Mouse (Mus musculus) MEL (cell line): ENCODE measurements at regions not wholly inside any gene's neighbourhood (a gene's known extent, or its start where the extent isn't known, plus 50 kb on each side); places are given as distances from the start of the nearest gene placed in this dataset.
"Not testable (repeated sequence)": the region's sequence is repeated elsewhere in the genome, so short reads cannot be mapped to it uniquely, and the experiment has no call there.

Experiments
- DNase-seq: peaks from one replicate; pipeline ENCODE4 v3.0.0; 2011; ENCODE audit warnings: low read depth, low spot score
- H3K27ac ChIP-seq: 2 replicates; pipeline ENCODE4 v1.5.1; 2012; ENCODE audit warnings: low read depth, mild to moderate bottlenecking, control low read depth, low read length, moderate library complexity; ENCODE audit not compliant: control insufficient read depth
- H3K27me3 ChIP-seq, 2 experiments: fragments of 150-350 bp in 1 of 2; sonication (generic) in 1 of 2; 2 replicates each; pipeline ENCODE4 v1.6.1; 2012; ENCODE audit warnings: low read length in 2 of 2, mild to moderate bottlenecking in 2 of 2, improper control_type of control experiment in 1 of 2, moderate library complexity in 1 of 2; ENCODE audit not compliant: insufficient read depth in 2 of 2, control insufficient read depth in 1 of 2
- H3K36me3 ChIP-seq, 2 experiments: 2 replicates each; pipeline ENCODE4 v1.6.1; 2012 to 2014; ENCODE audit warnings: low read length in 2 of 2, improper control_type of control experiment in 1 of 2, inconsistent platforms in 1 of 2, mild to moderate bottlenecking in 1 of 2; ENCODE audit not compliant: insufficient read depth in 2 of 2, control insufficient read depth in 1 of 2
- H3K4me1 ChIP-seq, 2 experiments: fragments of 150-350 bp in 1 of 2; sonication (generic) in 1 of 2; 2 replicates each; pipeline ENCODE4 v1.6.1; 2012; ENCODE audit warnings: low read length in 2 of 2, improper control_type of control experiment in 1 of 2, mild to moderate bottlenecking in 1 of 2; ENCODE audit not compliant: insufficient read depth in 2 of 2, control insufficient read depth in 1 of 2
- H3K4me3 ChIP-seq, 2 experiments: fragments of 150-350 bp in 1 of 2; sonication (generic) in 1 of 2; 2 replicates each; pipeline ENCODE4 v1.5.1; 2012; ENCODE audit warnings: low read depth in 2 of 2, low read length in 2 of 2, mild to moderate bottlenecking in 2 of 2, moderate library complexity in 2 of 2, control low read depth in 1 of 2, improper control_type of control experiment in 1 of 2; ENCODE audit not compliant: control insufficient read depth in 1 of 2, insufficient read depth in 1 of 2
- H3K79me2 ChIP-seq: 2 replicates; pipeline ENCODE4 v1.6.1; 2012; ENCODE audit warnings: mild to moderate bottlenecking, low read length, moderate library complexity; ENCODE audit not compliant: control insufficient read depth, poor library complexity, insufficient read depth
- H3K9ac ChIP-seq: 2 replicates; pipeline ENCODE4 v1.6.1; 2012; ENCODE audit warnings: low read depth, mild to moderate bottlenecking, control low read depth, low read length, moderate library complexity; ENCODE audit not compliant: control insufficient read depth, poor library complexity, severe bottlenecking
- H3K9me3 ChIP-seq: fragments of 150-350 bp; sonication (generic); replicated peaks from 2 replicates; pipeline ENCODE4 v1.6.1; 2012; ENCODE audit warnings: mild to moderate bottlenecking, low read length, improper control_type of control experiment, moderate library complexity; ENCODE audit not compliant: insufficient read depth
- CTCF ChIP-seq, 3 experiments: IDR thresholded peaks in 2 of 3; conservative IDR thresholded peaks in 1 of 3; 2 replicates each; pipeline ENCODE4 v1.5.1; 2011 to 2012; ENCODE audit warnings: low read length in 3 of 3, low read depth in 2 of 3, mild to moderate bottlenecking in 2 of 3, improper control_type of control experiment in 1 of 3, inconsistent platforms in 1 of 3, mixed read lengths in 1 of 3, moderate library complexity in 1 of 3; ENCODE audit not compliant: control insufficient read depth in 1 of 3, insufficient read depth in 1 of 3, poor library complexity in 1 of 3, severe bottlenecking in 1 of 3
- KAT2A ChIP-seq: conservative IDR thresholded peaks from 2 replicates; pipeline ENCODE4 v1.6.1; 2012; ENCODE audit warnings: low read depth, low read length, improper control_type of control experiment, inconsistent platforms
- MAFK ChIP-seq: IDR thresholded peaks from 2 replicates; pipeline ENCODE4 v1.6.1; 2011; ENCODE audit warnings: low read depth, mild to moderate bottlenecking, low read length, improper control_type of control experiment, borderline replicate concordance
- MAZ ChIP-seq: IDR thresholded peaks from 2 replicates; pipeline ENCODE4 v1.6.1; 2012; ENCODE audit warnings: low read depth, mild to moderate bottlenecking, inconsistent platforms, low read length, improper control_type of control experiment
- MYB ChIP-seq: IDR thresholded peaks from 2 replicates; pipeline ENCODE4 v1.6.1; 2011; ENCODE audit warnings: mild to moderate bottlenecking, low read depth, low read length, improper control_type of control experiment
- MYC ChIP-seq: IDR thresholded peaks from 2 replicates; pipeline ENCODE4 v1.6.1; 2011; ENCODE audit warnings: low read depth, mild to moderate bottlenecking, low read length, improper control_type of control experiment, moderate library complexity
- NRF1 ChIP-seq: IDR thresholded peaks from 2 replicates; pipeline ENCODE4 v1.6.1; 2014; ENCODE audit warnings: low read depth, mild to moderate bottlenecking, inconsistent platforms, low read length, improper control_type of control experiment, moderate library complexity; ENCODE audit not compliant: poor library complexity, insufficient read depth, severe bottlenecking
- RAD21 ChIP-seq: IDR thresholded peaks from 2 replicates; pipeline ENCODE4 v1.6.1; 2011; ENCODE audit warnings: mild to moderate bottlenecking, low read depth, low read length, improper control_type of control experiment
- SMC3 ChIP-seq: IDR thresholded peaks from 2 replicates; pipeline ENCODE4 v1.6.1; 2011; ENCODE audit warnings: low read depth, low read length, improper control_type of control experiment
- TAL1 ChIP-seq: IDR thresholded peaks from 2 replicates; pipeline ENCODE4 v1.6.1; 2012; ENCODE audit warnings: mild to moderate bottlenecking, inconsistent platforms, low read length, moderate library complexity, mixed read lengths
- USF1 ChIP-seq: IDR thresholded peaks from 2 replicates; pipeline ENCODE4 v1.6.1; 2014; ENCODE audit warnings: low read depth, mild to moderate bottlenecking, inconsistent platforms, low read length, improper control_type of control experiment, moderate library complexity
- ZMIZ1 ChIP-seq: IDR thresholded peaks from 2 replicates; pipeline ENCODE4 v1.6.1; 2012; ENCODE audit warnings: low read depth, mild to moderate bottlenecking, inconsistent platforms, low read length, improper control_type of control experiment, moderate library complexity

DNA sequence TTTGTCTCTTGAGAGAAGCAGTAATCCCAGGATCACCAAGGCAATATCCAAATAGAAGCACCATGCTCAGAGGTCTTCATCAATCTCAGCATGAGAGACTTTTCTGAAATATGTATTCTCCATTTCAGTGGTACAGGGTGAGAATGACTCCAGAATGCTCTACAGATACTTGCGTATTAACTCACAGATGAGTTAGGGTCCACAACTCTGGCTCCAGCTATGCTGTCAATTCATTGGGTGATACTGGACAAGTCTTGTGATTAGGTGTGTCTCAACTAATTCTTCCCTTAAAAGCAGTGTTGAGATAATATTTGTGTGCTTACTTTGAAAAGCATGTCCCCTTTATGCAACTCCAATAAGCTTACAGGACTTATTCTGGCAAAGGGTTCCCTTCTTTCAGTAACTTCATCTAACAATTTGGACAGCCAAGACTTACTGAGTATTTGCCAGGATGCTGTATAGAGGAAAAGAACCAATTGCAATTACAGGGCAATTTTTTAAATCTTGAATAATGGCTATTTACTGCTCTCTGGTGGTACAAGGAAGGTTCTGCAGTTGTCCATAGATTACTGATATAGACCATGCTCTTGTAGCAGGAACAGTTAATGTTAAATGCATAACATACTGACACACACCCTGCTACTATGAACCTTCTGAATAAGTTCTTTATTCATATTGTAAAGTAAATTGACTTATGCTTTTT, 445.6 kb upstream of the Tnc start:
- Histone ChIP-seq H3K27me3 (no peaks in the 10 kb centered on the region), H3K79me2 (no peaks in the 10 kb centered on the region), H3K36me3 (no peaks in the 10 kb centered on the region), H3K27ac (no peak overlapping the region), H3K4me3 (no peak overlapping the region), H3K9me3 (no peaks in the 10 kb centered on the region), H3K4me1 (no peaks in the 10 kb centered on the region), H3K9ac (no peak overlapping the region)
- peak; percentile 1 for DNase-seq
- peak; percentile 40 for TF ChIP-seq SMC3
- no peak for TF ChIP-seq MYB
- TF ChIP-seq USF1: no peak
- peak in 1 of 3 experiments; percentile 27; a peak in 1 of 6 replicates for TF ChIP-seq CTCF (IDR thresholded peaks at IDR 0.05 in 2 of 3, conservative IDR thresholded peaks at IDR 0.05 in 1 of 3; ENCODE audit: control insufficient read depth in 1 of 3, insufficient read depth in 1 of 3, low read depth in 2 of 3, low read length in 3 of 3, poor library complexity in 1 of 3, severe bottlenecking in 1 of 3)
- no peak for TF ChIP-seq MYC
- no peak for TF ChIP-seq MAFK
- TF ChIP-seq KAT2A: no peak
- no peak for TF ChIP-seq MAZ
- peak; percentile 29 for TF ChIP-seq RAD21
- no peak for TF ChIP-seq NRF1
- TF ChIP-seq ZMIZ1: no peak
- no peak for TF ChIP-seq TAL1

GRCm38 (mm10) chr4:64497759-64498158, 450.9 kb upstream of the Tnc start:
- not testable (repeated sequence) for H3K79me2 ChIP-seq, H3K9me3 ChIP-seq
- peak; percentile 99 for DNase-seq

More at GRCm38 (mm10) chr4:64497759-64498158, 450.9 kb upstream of the Tnc start:
- H3K36me3 ChIP-seq, H3K4me3 ChIP-seq, H3K27me3 ChIP-seq, H3K27ac ChIP-seq, H3K4me1 ChIP-seq, H3K9ac ChIP-seq: not testable (repeated sequence)
- 0 out of 6 replicates have a peak, but pooled peaks of 1 of the 3 experiments have one; percentile 8 for TF ChIP-seq CTCF (IDR thresholded peaks at IDR 0.05 in 2 of 3, conservative IDR thresholded peaks at IDR 0.05 in 1 of 3; ENCODE audit: control insufficient read depth in 1 of 3, insufficient read depth in 1 of 3, low read depth in 2 of 3, low read length in 3 of 3, poor library complexity in 1 of 3, severe bottlenecking in 1 of 3)
